Mouse (Mus musculus) G1E (cell line): ENCODE results near the gene Amdhd1.

Experiments used
- CTCF ChIP-seq: IDR thresholded peaks from 2 replicates; pipeline ENCODE4 v1.5.1; 2012; ENCODE audit warnings: low read depth, low read length, inconsistent platforms, mixed read lengths
- GATA1 ChIP-seq: IDR thresholded peaks from 2 replicates; pipeline ENCODE4 v1.6.1; 2012; ENCODE audit warnings: borderline replicate concordance, low read length, inconsistent platforms, mixed read lengths

- TF ChIP-seq CTCF = no peak
- no peak for TF ChIP-seq GATA1
These were observed 1.5 kb downstream of the Amdhd1 start for GRCm38 (mm10) chr10:93538287-93538686.
